Mouse (Mus musculus) megakaryocyte progenitor cell, adult 5-6 weeks (primary cell): ENCODE results near the gene Ube2r2. TPM values are rescaled to one million over a fixed set of nuclear protein-coding genes. Genes with fewer than 3 reads are reported as not detected.

Experiments used
- ATAC-seq: replicated peaks from 2 replicates; pipeline ENCODE4 v1.8.0; 2016; ENCODE audit warnings: mild to moderate bottlenecking, moderate TSS enrichment, inconsistent platforms; ENCODE audit not compliant: poor library complexity
- total RNA-seq, 2 experiments: library from RNA; stranded (forward) in 1 of 2; stranded (reverse) in 1 of 2; fragments of 157-497, 149-512 nt in 1 of 2; fragments of 200-1000 nt in 1 of 2; gene quantifications; 2 replicates each; pipeline versions ENCODE4 v1.2.3 to v1.2.4; 2015 to 2017

Gene Ube2r2
- 131 and 149 TPM in 2 replicates for total RNA-seq (2015)
- total RNA-seq (2017): 29.9 and 33.4 TPM in 2 replicates

GRCm38 (mm10) chr4:41135711-41136453, at the start of gene Ube2r2:
Gene Ube2r2 (plus strand): TSS chr4:41135743.
- peak; percentile 12; the same call in 1 of the 2 replicates for ATAC-seq

- ATAC-seq: peak; percentile 10; the same call in 1 of the 2 replicates
Measured at GRCm38 (mm10) chr4:41086947-41087346, 48.6 kb upstream of the Ube2r2 start.

GRCm38 (mm10) chr4:41087459-41088298, 47.9 kb upstream of the Ube2r2 start:
- ATAC-seq: peak; percentile 89

GRCm38 (mm10) chr4:41089189-41089588, 46.4 kb upstream of the Ube2r2 start:
- no peak for ATAC-seq

GRCm38 (mm10) chr4:41089705-41090104, 45.8 kb upstream of the Ube2r2 start:
- ATAC-seq: no peak

GRCm38 (mm10) chr4:41091391-41091790, 44.2 kb upstream of the Ube2r2 start:
- ATAC-seq: no peak

- no peak for ATAC-seq
Measured at GRCm38 (mm10) chr4:41092958-41093357, 42.6 kb upstream of the Ube2r2 start.

GRCm38 (mm10) chr4:41094361-41094760, 41.2 kb upstream of the Ube2r2 start:
- no peak for ATAC-seq

- no peak for ATAC-seq
Measured at GRCm38 (mm10) chr4:41096169-41096568, 39.4 kb upstream of the Ube2r2 start.

- 0 out of 2 replicates have a peak, but pooled peaks have one; percentile 3 for ATAC-seq
Measured at GRCm38 (mm10) chr4:41096794-41097193, 38.7 kb upstream of the Ube2r2 start.

GRCm38 (mm10) chr4:41097381-41097780, 38.2 kb upstream of the Ube2r2 start:
- no peak for ATAC-seq

- ATAC-seq: peak; percentile 75
Measured at GRCm38 (mm10) chr4:41097871-41098576, 37.5 kb upstream of the Ube2r2 start, which contains the start of gene Aqp3. Gene Aqp3 (minus strand): TSS chr4:41098183.

GRCm38 (mm10) chr4:41098577-41098951, 37.0 kb upstream of the Ube2r2 start:
- ATAC-seq: no peak

- ATAC-seq: no peak
Measured at GRCm38 (mm10) chr4:41100986-41101385, 34.6 kb upstream of the Ube2r2 start.

GRCm38 (mm10) chr4:41102901-41103300, 32.6 kb upstream of the Ube2r2 start:
- ATAC-seq: no peak

- ATAC-seq: no peak
Measured at GRCm38 (mm10) chr4:41107440-41107839, 28.1 kb upstream of the Ube2r2 start.

GRCm38 (mm10) chr4:41108717-41109425, 26.7 kb upstream of the Ube2r2 start:
- no peak for ATAC-seq

- no peak for ATAC-seq
Measured at GRCm38 (mm10) chr4:41114358-41115070, 21.0 kb upstream of the Ube2r2 start.

GRCm38 (mm10) chr4:41115074-41115473, 20.5 kb upstream of the Ube2r2 start:
- no peak for ATAC-seq

GRCm38 (mm10) chr4:41115793-41116192, 19.8 kb upstream of the Ube2r2 start:
- ATAC-seq: no peak
